Mouse (Mus musculus) lung, postnatal 0 days (tissue): ENCODE measurements around the gene C8g. TPM values are rescaled to one million over a fixed set of nuclear protein-coding genes. Genes with fewer than 3 reads are reported as not detected.

Source experiments
- ATAC-seq: fragments of 200-750 bp; cut with Nextera tagmentation; 2 replicates; pipeline ENCODE4 v1.8.0; 2017; ENCODE audit warnings: moderate library complexity
- DNase-seq: peaks from one replicate; pipeline ENCODE4 v3.0.0-alpha.2; 2016; ENCODE audit warnings: low spot score
- H3K27ac ChIP-seq: fragments of 300-500 bp; sonication (generic); 2 replicates; pipeline ENCODE4 v1.5.1; 2014; ENCODE audit warnings: antibody characterized with exemption, mild to moderate bottlenecking, low read length, mixed read lengths
- H3K27me3 ChIP-seq: fragments of 300-500 bp; sonication (generic); replicated peaks from 2 replicates; pipeline ENCODE4 v1.6.1; 2014; ENCODE audit warnings: low read length, mixed read lengths; ENCODE audit not compliant: insufficient read depth
- H3K36me3 ChIP-seq: fragments of 300-500 bp; sonication (generic); 2 replicates; pipeline ENCODE4 v1.6.1; 2014; ENCODE audit warnings: low read length, mixed read lengths; ENCODE audit not compliant: insufficient read depth
- H3K4me1 ChIP-seq: fragments of 300-500 bp; sonication (generic); 2 replicates; pipeline ENCODE4 v1.6.1; 2014; ENCODE audit warnings: antibody characterized with exemption, low read depth, low read length, mixed read lengths; ENCODE audit not compliant: insufficient read depth
- H3K4me2 ChIP-seq: fragments of 300-500 bp; sonication (generic); replicated peaks from 2 replicates; pipeline ENCODE4 v1.6.1; 2014; ENCODE audit warnings: low read depth, mild to moderate bottlenecking, low read length, moderate library complexity, mixed read lengths
- H3K4me3 ChIP-seq: fragments of 300-500 bp; sonication (generic); 2 replicates; pipeline ENCODE4 v1.5.1; 2014; ENCODE audit warnings: low read depth, low read length
- H3K9ac ChIP-seq: fragments of 300-500 bp; sonication (generic); replicated peaks from 2 replicates; pipeline ENCODE4 v1.6.1; 2014; ENCODE audit warnings: low read depth, mild to moderate bottlenecking
- H3K9me3 ChIP-seq: fragments of 300-500 bp; sonication (generic); 2 replicates; pipeline ENCODE4 v1.6.1; 2016; ENCODE audit warnings: low read length, mixed read lengths
- CTCF ChIP-seq: IDR thresholded peaks from 2 replicates; pipeline ENCODE4 v1.5.1; 2016; ENCODE audit warnings: antibody characterized with exemption, mild to moderate bottlenecking
- EP300 ChIP-seq: IDR thresholded peaks from 2 replicates; pipeline ENCODE4 v1.6.1; 2016; ENCODE audit warnings: antibody characterized with exemption, mild to moderate bottlenecking, control low read depth
- WGBS: fragments of 180-500 bp; shearing (Covaris S2); extraction: QIAGEN DNeasy Blood & Tissue Kit; methylation state at CpG from one replicate; pipeline ENCODE4 v1.1.7; 2014; 5-methylcytosine and 5-hydroxymethylcytosine counted together
- polyA plus RNA-seq: library from polyadenylated mRNA; unstranded; fragments of >200 nt; fragmentation: Nextera tagmentation; extraction: Ambion mirVana; gene quantifications from 2 replicates; pipeline ENCODE4 v1.2.1, GENCODE M21; 2015

Gene C8g
- polyA plus RNA-seq, 1 experiment from 2014 or later, result 3.2 TPM

- no peak for ATAC-seq
- Histone ChIP-seq H3K27ac (peak overlapping the region; percentile 71), H3K9ac (no peak overlapping the region), H3K36me3 (no peaks in the 10 kb centered on the region), H3K4me2 (peak overlapping the region; percentile 76), H3K4me1 (peaks cover 8% of the 10 kb centered on the region; the same call in 1 of the 2 replicates), H3K9me3 (no peaks in the 10 kb centered on the region), H3K4me3 (peak overlapping the region; percentile 68), H3K27me3 (no peaks in the 10 kb centered on the region)
- WGBS, result 13% methylated on average over 3 of the region's 3 CpGs
- TF ChIP-seq EP300 (no peak), CTCF (no peak)
- no peak for DNase-seq
Observed at GRCm38 (mm10) chr2:25461407-25461806, 40.1 kb downstream of the C8g start.

- peaks cover 8% of the 10 kb centered on the region; the same call in 1 of the 2 replicates for H3K4me1 ChIP-seq
- H3K36me3 ChIP-seq, result no peaks in the 10 kb centered on the region
- peak within 1 kb of the TSS; percentile 93 for H3K27ac ChIP-seq
- no peaks in the 10 kb centered on the region for H3K9me3 ChIP-seq
- H3K4me2 ChIP-seq, result peak within 1 kb of the TSS; percentile 76
- peak within 1 kb of the TSS; percentile 68 for H3K4me3 ChIP-seq
- under 1% methylated on average over 48 of the region's 48 CpGs for WGBS
- DNase-seq (peak; percentile 100), ATAC-seq (peak; percentile 78)
- TF ChIP-seq EP300 (peak; percentile 59), CTCF (no peak)
- no peaks in the 10 kb centered on the region for H3K27me3 ChIP-seq
- H3K9ac ChIP-seq, result peak within 1 kb of the TSS; percentile 54
Observed at GRCm38 (mm10) chr2:25460551-25461309, 40.8 kb downstream of the C8g start, which contains the start of gene Paxx. Gene Paxx (minus strand): TSS chr2:25461094.

- peak overlapping the region; percentile 54 for H3K9ac ChIP-seq
- H3K4me3 ChIP-seq, result peak overlapping the region; percentile 68
- H3K27me3 ChIP-seq, result no peaks in the 10 kb centered on the region
- TF ChIP-seq CTCF (no peak), EP300 (no peak)
- peaks cover 8% of the 10 kb centered on the region; the same call in 1 of the 2 replicates for H3K4me1 ChIP-seq
- no peaks in the 10 kb centered on the region for H3K36me3 ChIP-seq
- H3K4me2 ChIP-seq, result peak overlapping the region; percentile 76
- DNase-seq, result no peak
- no peaks in the 10 kb centered on the region for H3K9me3 ChIP-seq
- ATAC-seq, result no peak
- 30% methylated on average over 5 of the region's 5 CpGs for WGBS
- H3K27ac ChIP-seq, result peak overlapping the region; percentile 93
Observed at GRCm38 (mm10) chr2:25460135-25460534, 41.4 kb downstream of the C8g start.

- DNase-seq (peak; percentile 87), ATAC-seq (peak; percentile 45)
- Histone ChIP-seq H3K4me1 (peaks cover 8% of the 10 kb centered on the region; the same call in 1 of the 2 replicates), H3K27me3 (no peaks in the 10 kb centered on the region), H3K9me3 (no peaks in the 10 kb centered on the region), H3K4me2 (peak overlapping the region; percentile 76), H3K27ac (peak overlapping the region; percentile 96), H3K4me3 (no peak overlapping the region), H3K9ac (no peak overlapping the region), H3K36me3 (no peaks in the 10 kb centered on the region)
- TF ChIP-seq EP300 (0 out of 2 replicates have a peak, but pooled peaks have one; percentile 19), CTCF (peak; percentile 54)
- WGBS, result 41% methylated on average over 5 of the region's 5 CpGs
Observed at GRCm38 (mm10) chr2:25458911-25459310, 42.6 kb downstream of the C8g start.

- DNase-seq (peak; percentile 93), ATAC-seq (peak; percentile 64)
- Histone ChIP-seq H3K27ac (peak overlapping the region; percentile 96), H3K4me3 (peak overlapping the region; percentile 34), H3K4me1 (peaks cover 8% of the 10 kb centered on the region; the same call in 1 of the 2 replicates), H3K27me3 (no peaks in the 10 kb centered on the region), H3K36me3 (no peaks in the 10 kb centered on the region), H3K9me3 (no peaks in the 10 kb centered on the region), H3K9ac (peak overlapping the region; percentile 63), H3K4me2 (peak overlapping the region; percentile 54)
- 65% methylated on average over 9 of the region's 9 CpGs for WGBS
- TF ChIP-seq EP300, result peak; percentile 92
- TF ChIP-seq CTCF, result no peak
Observed at GRCm38 (mm10) chr2:25457022-25457896, 44.3 kb downstream of the C8g start.
